Mouse (Mus musculus) ovary, adult 18-20 months (tissue): ENCODE results near the gene Cxcl17.
A peak's percentile ranks its signal among the peaks of the same experiment; 100 is the strongest.
"Not testable (repeated sequence)": the region's sequence is repeated elsewhere in the genome, so short reads cannot be mapped to it uniquely, and the experiment has no call there.

Source experiments
- DNase-seq: peaks from one replicate; pipeline ENCODE4 v3.0.0; 2022; ENCODE audit warnings: low spot score, mixed read lengths

Cxcl17 gene

DNA sequence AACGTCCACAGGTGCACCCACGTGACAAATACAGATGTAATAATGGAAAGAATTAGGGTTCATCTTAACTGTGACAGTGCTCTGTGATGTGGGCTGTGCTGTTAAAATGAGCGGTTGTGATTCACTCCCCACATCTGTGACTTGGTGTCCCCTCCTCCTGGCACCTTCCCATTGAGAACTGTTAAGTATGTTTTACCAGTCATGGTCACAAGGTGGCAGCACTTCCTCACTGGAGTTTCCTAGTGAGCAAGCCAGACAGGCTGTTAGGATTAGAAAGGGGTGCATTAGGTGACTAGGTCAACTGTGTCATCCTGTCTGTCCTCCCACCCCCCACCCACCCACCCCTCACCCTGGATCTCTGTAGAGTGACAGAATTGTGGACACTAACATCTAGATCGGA is 11.7 kb upstream of the Cxcl17 start:
- DNase-seq: no peak

DNA sequence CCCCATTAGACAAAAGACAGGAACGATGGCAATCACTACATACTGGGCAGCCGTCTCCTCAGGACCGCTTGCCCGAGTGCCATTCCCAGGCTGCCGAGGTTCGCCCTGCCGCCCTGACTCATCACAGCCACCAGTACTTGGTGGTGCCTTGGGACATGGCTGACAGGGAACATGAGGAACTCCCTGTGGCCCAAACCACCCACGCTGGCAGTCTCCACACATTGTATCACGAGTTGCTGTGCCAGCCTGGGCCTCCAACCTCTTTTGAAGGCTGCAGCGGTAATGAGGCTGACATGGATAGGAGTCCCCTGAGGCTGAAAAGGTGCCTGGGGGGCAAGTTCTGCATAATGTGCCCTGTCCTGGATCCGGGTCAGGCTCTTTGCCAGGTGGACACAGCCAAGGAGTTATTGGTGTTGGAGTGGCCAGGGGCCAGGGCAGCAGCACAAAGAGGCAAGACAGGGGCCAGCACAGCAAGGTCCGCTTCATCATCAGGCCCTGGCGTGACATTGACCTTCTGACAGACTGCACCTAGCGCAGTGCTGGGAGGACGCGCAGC is 9.7 kb upstream of the Cxcl17 start:
- no peak for DNase-seq

DNA sequence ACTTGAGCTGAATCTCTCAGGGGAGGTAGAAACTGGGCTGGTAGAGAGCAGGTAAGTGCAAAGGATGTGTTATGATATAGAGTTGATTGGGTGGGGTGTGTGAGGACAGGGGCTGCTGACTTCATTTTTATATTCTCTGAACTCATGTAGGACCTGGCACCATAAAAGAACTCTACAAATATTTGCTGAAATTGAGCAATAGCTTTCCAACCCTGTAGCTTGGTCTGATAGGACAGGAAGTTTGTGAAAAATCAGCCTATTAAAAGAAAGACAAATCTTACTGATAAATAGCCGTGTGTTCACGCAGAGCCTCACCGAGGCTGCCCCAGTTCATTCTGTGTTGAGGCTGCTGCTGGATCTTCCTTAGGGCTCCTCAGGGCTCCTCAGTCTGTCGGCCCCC is 7.3 kb upstream of the Cxcl17 start:
- DNase-seq: no peak

DNA sequence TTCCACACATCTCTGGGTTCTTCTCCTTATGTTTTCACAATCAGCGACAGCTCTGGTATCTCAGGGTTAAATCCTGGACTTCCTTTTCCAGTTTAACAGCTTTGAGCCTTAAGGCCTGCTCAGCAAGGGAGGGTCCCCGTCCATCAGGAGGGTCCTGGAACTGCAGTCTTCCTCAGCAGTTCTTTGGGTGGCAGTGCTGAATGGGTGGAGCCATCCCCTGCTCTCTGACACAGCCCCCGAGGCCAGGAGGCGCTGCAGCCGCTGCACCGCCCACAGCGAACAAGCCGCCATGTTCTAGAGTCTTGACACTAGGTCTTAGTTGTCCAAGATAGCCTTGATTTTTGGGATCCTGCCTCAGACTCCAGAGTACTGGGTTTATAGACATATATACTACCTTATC is 6.8 kb upstream of the Cxcl17 start:
- DNase-seq: no peak

DNA sequence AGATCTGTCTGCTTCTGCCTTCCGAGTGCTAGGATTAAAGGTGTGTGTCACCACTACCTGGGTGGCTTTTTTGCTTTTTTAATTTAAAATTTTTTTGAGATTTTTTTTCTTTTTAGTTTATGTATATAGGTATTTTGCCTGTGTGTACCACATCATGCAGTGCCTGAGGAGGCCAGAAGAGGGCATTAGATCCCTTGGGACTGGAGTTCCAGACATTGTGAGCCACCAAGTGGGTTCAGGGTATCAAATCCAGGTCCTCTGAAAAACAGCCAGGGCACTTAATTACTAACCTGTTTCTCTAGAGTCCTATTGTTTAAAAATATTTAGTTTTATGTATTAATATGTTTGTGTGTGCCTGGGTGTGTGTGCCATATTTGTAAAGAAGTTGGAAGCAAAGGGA is 4.9 kb upstream of the Cxcl17 start:
- DNase-seq: no peak

DNA sequence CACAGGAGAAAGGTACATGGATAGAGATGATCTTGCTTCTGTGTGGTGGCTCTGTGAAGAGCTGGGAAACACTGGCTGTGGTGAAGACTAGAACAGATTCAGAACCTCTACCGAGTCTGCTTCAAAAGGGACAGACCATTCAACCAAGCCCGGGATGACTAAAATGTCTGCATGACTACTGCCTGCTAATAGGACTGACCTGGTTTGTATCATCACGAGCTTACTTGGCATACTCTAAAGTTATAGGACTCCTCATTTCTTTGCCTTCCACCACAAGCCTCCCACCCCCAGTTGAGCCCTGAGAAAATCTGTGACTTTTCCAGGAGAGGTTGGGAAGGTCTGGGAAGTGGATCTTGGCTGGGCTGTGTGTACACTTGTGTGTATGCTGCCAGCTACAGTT is 825 bp downstream of the Cxcl17 start:
- no peak for DNase-seq

DNA sequence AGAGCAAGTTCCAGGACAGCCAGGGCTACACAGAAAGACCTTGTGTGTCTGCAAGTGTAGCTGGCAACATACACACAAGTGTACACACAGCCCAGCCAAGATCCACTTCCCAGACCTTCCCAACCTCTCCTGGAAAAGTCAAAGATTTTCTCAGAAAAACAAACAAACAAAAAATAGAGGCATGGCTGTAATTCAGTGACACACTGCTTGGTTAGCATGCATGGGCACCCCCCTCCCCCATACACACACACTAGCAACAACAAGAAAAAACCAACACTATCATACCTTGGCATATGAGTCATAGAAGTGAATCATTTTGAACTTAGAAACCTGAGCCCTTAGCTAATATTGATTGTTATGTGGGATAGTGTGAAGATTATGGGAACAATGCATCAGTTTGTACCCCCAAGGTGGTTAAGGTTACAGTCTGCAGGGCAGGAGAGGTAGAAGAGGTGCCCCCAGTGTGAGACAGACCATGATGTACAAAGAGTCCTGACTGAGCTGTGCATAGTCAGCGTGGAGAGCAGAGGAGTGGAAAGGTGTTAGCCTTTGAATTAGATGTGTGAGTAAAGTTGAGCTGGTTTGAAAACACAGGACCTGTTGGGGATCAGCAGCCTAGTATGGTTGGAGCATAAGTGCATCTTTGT is 1.6 kb downstream of the Cxcl17 start:
- DNase-seq: no peak

DNA sequence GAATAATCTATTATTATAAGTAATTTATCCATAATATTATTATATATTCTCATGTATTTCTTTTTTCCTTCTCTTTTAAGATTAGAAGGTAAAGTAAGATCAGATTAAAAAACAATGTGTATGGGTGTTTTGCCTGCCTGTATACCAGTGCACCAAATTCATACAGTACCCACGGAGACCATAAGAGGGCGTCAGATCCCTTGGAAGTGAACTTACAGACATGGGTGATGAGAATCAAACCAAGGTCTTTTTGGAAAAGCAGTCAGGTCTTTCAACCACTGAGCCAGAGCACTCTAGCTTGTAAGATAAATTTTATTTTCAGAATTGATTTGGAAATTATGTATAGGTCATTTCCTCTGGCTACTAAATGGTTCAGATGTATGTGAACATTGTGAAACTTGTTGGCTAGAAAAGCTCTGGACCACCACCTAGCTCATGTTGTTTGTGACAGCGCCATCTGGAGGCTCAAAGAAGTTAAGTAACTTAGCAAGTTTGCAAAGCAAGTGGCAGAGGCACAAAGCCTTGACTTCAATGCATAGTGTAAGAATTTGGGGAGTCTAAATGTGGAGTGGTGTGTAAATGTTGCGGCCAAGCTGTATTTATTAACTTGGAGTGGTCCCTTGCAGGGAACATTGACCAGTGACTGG is 3.4 kb downstream of the Cxcl17 start:
- no peak for DNase-seq

DNA sequence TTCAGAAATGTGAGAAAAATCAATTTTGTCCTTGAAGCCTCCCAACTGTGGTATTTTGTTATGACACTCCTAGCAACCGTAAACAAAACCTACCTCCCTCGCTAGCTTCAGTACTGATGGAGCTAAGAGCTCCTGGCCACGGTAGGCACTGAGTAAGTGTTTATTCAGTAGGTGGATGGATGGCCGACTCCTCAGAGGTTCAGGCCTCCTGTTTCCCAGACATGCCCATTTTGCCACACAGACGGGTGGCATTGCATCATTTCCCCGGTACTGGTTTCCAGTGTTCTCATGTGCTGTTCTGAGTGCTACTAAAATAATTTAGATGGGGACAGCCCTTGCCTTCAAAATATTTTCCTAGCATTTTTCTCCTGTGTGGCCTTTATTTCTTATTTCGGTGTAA is 6.2 kb downstream of the Cxcl17 start:
- no peak for DNase-seq

DNA sequence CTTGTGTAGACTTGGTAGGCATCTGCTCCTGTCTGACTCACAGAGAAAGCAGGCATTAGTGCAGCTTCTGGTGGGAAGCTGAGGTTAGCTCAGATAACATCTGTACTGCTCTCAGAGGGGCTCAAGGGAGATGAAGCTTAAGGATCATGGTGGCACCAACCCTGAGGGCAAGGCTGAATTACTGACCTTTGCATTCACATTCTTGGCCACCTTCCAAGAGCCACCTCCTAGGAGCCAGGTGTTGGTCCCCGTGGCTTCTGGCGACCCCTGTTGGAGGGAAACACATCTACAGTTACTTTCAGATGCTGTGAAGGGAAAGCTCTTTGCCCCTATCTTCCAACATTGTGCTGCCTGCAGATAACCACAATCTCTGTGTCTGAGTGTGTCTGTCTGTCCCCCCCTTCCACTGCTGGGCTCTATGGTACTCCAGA is 10.0 kb downstream of the Cxcl17 start:
- no peak for DNase-seq

DNA sequence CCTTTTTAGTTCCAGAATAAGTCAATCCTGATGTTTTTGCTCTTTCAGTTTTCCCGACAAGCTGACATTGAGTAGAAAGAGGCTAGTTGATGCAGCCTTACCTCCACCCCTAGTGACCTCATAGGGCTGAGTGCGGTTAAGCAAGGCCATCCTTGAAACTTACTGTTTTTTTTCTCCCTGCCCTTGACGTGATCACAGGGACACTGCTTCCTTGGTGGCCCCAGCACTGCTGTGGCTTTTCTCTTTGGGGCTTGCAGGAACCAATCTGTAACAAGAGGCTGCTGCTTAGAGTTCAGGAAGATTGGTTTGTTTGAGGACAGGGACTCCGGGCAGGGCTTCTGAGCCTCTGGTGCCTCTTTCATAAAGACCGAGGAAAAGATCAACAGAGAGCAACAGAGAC is 10.7 kb downstream of the Cxcl17 start:
- DNase-seq: no peak

DNA sequence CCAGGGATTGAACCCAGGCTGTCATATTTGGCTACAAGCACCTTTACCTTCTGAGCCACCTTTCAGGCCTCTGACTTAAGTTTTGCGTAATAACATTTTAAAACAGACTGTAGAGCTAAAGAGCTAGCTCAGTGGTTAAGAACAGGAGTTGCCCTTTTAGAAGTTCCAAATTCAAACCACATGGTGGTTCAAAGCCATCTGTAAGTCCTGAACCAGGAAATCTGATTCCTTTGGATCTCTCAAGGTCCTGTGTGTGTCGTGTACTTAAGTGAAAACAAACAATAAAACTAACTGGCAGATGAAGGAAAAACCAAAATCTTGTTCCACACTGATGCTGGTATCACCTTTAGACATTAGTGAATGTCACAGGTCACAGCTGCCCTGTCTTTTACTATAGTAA is 11.1 kb downstream of the Cxcl17 start:
- no peak for DNase-seq

DNA sequence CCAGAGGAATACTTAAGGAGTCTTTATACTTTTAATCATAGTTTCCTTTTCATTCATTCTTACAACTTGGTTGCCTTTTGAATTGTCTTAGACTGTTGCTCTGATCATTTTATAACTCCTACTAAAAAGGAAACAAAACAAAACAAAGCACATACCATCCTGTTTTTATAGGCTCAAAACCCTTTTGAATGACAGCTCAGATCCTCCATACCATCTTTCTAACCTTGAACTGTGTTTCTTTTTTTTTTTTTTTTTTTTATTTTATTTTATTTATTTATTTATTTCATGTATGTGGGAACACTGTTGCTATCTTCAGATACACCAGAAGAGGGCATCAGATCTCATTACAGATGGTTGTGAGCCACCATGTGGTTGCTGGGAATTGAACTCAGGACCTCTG is 13.7 kb downstream of the Cxcl17 start:
- DNase-seq: not testable (repeated sequence)

DNA sequence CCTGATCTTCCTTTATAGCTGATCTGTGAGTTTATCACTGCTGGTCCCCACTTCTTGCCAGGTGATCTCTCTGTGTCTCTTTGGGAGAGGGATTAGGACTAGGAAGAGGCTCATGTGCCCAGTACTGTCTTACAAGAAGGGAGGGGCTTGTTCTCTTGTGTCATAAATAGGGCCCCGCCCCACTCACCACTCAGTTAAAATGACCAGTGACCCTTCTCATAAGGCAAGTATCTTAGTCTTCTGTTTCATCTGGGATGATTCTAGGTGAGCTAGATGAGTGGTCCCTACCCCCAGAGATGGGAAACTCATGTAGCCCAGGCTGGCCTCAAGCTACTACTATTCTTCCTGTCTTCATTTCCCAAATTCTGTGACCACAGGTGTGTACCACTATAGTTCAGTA is 14.1 kb downstream of the Cxcl17 start, which contains the start of gene Lipe:
Gene Lipe (minus strand): TSS at position 101 of the 400 bp plus-strand sequence.
- DNase-seq: no peak

DNA sequence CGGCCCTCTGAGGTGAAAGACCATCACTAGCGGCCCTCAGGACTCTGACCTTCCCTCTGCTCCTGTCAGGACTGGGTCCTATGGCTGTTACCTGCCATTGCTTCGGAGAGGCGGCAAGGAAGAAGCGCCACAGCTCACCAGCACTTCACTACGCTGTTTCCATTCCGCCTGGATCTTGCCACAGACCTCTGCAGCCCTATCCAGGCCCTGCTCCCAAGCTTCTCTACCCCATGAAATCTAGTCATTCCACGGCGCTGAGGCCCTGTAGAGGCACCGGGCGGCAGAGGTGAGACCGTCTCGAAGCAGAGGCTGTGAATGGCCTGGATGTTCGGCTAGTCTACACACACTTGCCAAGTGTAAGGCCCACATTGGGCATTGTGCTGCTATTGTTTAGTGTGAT is 16.1 kb downstream of the Cxcl17 start:
- no peak for DNase-seq

DNA sequence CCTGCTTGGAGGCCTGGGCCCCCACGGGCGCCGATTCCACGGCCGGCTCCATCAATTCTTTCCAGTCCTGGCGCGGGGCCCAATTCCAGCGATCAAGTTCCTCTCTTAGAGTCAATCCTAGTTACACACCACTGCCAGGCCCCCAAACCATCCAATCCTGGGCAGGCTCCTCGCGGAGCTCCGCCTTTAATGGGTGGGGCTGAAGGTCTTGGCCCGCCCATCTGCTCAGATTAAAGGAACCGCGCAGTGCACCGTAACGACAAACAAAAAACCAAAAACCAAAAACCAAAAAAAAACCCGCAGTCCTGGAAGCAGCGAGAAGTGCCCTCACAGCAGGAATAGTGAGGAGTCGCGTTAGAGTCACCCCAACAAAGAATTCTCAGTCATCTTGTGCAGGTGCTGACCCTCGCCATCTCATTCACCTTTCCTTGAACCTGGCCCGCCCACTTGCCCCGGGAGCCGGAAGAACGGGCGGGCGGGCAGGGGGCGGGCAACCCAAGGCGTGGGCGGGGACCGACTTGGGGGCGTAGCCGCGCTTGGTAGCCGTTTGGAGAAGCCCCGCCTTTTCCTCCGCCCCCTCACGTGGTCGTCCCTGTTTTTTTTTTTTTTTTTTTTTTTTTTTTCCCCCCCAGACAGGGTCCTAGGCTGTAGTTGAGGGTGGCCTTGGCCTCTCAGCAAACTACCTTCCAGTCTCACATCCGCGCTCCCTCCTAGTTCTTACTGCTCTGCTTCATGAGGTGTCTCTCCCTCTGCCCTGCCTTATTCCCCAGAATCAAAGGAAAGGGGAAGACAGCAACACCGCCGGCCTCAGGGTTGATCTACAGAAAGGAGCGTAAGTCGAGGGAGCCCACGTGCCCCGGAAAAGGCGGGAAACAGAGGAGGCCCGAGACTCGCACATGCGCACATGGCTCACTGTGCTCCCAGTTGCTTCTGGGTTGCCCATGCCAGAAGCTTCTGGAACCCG is 16.8 kb downstream of the Cxcl17 start:
- DNase-seq: peak; percentile 93

DNA sequence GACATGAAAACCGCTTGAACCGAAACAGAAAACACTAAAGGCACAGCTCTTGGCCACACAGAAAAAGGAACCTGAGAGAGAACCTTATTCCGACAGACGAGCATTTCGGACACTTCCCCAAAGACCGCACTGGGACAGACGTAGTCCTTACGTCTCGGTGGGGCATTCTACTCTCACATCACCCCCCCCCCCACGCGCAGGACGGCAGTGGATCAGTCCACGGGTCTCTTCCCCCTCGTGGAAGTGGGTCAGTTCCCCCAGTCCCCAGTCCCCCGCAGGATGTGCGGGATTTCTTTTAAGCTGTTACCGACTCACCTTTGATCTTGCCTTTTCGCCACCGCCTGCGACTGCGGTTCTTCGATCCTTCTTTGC is 17.5 kb downstream of the Cxcl17 start:
- DNase-seq: no peak

DNA sequence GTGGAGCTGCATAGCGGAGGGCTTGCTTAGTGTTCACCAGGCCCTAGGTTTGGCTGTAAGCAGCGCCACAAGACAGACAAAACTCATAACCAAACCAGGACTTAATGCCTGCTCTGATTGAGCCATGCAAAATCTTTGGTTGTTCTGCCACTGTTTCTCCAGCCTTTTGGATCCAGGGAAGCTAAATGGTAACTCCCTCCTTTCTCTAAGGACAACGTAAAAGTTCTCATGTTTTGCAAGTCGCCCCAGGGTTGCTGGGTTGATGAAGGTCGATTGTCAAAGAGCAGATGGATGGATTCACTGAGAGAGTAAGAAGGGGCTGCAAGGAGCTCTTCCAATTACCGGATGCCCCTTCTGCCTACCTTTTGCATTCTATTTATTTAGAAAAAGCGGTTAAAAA is 17.9 kb downstream of the Cxcl17 start:
- no peak for DNase-seq

DNA sequence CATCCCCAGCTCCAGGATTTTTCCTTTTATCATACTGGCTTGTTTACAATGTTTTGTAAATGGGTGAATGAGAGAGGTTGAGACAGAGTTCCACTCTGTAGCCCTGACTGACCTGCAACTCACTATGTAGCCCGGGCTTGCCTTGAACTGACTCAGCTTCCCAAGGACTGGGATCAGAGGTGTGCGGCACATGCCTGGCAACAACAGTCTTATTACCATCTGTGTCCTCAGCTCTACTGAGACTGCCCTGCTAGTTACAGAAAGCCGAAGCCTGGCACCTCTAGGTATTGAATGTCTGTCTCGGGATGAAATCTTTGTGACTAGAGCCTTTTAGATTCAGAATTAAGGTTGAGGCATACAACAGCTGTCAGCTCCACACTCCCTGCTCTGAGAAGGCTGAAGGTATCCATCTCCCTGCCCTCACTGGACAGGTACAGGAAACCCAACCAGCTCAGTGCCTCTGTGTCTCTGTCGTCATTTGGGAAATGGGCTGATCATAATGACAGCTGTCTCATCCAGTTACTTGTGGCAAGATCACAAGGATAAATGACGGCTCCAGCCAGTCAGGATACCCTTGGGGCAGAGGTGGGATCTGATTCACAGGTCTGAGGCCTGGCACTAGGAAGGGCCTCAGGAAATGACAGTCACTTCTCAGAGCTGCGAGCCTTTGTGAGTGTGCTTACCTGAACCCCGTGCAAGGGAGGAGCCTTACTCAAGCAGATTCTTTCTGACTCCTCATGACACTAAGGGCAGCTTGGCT is 19.1 kb downstream of the Cxcl17 start:
- DNase-seq: no peak

DNA sequence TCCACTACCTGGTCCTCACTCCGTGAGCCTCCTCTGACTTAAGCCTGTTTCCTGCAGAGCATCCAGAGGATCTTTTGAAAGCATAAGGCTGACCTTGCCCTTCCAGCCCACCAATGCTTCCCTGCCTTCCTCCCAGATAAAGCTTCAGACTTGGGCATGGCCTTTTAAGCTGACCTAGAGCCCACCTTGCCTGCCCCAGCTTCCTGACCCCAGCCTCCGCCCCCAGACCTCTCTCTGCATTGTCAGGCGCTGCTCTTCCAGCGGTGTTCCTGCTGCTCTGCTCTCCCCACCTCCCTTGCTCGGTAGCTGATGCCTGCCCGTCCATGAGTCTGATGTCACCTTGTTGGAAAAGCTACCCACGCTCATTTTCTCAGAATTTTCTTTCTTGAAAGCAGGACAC is 19.8 kb downstream of the Cxcl17 start:
- DNase-seq: no peak

DNA sequence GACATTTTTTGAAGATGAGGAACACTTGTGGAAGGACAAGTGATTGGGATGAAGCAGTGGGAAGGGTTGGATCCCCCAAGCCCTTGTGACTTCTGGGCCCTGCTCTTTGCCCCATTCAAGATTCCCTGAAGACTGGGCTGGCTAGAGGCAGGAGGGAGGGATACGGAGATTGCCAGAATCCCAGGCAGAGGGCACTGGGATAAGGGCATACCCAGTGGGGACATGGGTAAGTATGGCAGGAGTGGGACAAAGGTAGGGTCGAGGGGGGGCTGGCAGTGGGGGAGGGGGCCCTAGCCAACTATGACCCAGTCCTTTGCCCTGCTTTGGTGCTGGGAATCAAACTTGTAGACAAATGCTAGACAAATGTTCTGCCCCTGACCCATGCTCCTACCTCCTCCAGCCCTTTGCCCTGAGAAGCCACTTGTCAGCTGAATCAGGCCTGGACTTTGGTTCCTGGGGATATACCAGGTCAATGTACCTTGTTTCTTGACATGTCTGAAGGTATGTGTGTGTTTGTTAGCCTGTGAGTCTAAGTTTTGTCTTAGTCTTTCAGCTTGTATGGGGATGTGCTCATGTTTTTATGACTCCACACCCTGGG is 20.7 kb downstream of the Cxcl17 start:
- no peak for DNase-seq

DNA sequence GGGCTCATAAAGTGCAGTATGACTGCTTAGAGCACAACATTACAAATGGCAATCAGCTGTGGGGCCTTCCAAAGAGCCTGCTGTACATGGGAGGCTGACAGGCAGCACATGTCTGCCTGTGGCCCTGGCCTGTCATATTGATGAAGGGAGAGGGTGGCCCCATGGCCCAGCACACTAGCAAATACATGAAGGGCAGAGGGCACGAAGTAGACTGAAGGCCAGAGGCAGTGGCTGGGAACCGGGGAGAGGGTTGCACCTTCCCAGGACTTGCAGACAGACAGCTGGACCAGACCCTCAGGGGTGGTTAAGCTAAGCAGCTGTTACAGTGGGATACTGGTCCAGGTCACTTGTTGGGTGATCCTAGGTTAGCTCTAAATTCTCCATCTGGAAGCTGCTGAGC is 21.7 kb downstream of the Cxcl17 start:
- DNase-seq: no peak
